Mouse (Mus musculus): ENCODE results near the gene Psmc4. TPM values are rescaled to one million over a fixed set of nuclear protein-coding genes. Genes with fewer than 3 reads are reported as not detected.
A peak's percentile ranks its signal among the peaks of the same experiment; 100 is the strongest.

The Psmc4 gene
- polyA plus RNA-seq, 1 experiment from 2014 or later, result 237 TPM

DNA sequence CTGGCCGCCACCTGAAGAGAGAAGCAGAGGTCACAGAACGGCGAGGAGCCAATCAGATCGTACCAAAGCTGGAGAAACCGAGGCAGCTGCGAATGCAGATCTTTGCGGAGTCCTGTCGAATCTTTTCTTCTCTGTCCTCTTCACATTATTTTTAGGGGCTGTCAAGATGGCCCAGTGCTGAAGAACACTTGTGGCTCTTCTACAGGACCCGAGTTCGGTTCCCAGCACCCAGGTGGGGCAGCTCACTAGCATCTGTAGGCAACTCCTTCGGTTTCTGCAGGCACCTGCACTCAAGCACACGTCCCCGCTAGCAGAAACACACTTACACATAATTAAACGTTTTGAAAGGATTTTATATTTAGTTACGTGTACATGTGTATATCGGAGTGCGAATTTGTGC is 683 bp upstream of the Psmc4 start:
- peak overlapping the region; percentile 42; the same call in 1 of the 2 replicates for H3K4me2 ChIP-seq
- 55% methylated on average over 17 of the region's 17 CpGs for WGBS

GRCm38 (mm10) chr7:28044524-28044923 is 5.4 kb downstream of the Psmc4 start:
- no peak overlapping the region for H3K4me2 ChIP-seq
- no peaks in the 10 kb centered on the region for H3K27me3 ChIP-seq (replicated peaks)
- H3K27ac ChIP-seq (ENCODE audit: poor library complexity, severe bottlenecking), result no peak overlapping the region
- peaks cover 8% of the 10 kb centered on the region for H3K4me1 ChIP-seq (replicated peaks)
- peaks cover 92% of the 10 kb centered on the region for H3K36me3 ChIP-seq
- no peaks in the 10 kb centered on the region for H3K9me3 ChIP-seq (replicated peaks)
- WGBS, result 85% methylated on average over 4 of the region's 4 CpGs
- no peak for ATAC-seq (ENCODE audit: insufficient number of reproducible peaks, low FRiP score)
- 0 out of 2 replicates have a peak overlapping the region, but pooled peaks have one; percentile 20 for H3K9ac ChIP-seq
- H3K4me3 ChIP-seq, result no peak overlapping the region

More for the DNA sequence above, 683 bp upstream of the Psmc4 start:
- H3K36me3 ChIP-seq, result peaks cover 34% of the 10 kb centered on the region
- H3K4me1 ChIP-seq (replicated peaks), result peaks cover 8% of the 10 kb centered on the region
- H3K9me3 ChIP-seq (replicated peaks), result no peaks in the 10 kb centered on the region
- peak overlapping the region; percentile 46; the same call in 1 of the 2 replicates for H3K9ac ChIP-seq
- no peak overlapping the region for H3K4me3 ChIP-seq
- H3K27me3 ChIP-seq (replicated peaks), result peaks cover 3% of the 10 kb centered on the region; the same call in 1 of the 2 replicates
- no peak overlapping the region for H3K27ac ChIP-seq (ENCODE audit: poor library complexity, severe bottlenecking)
- no peak for ATAC-seq (ENCODE audit: insufficient number of reproducible peaks, low FRiP score)

DNA sequence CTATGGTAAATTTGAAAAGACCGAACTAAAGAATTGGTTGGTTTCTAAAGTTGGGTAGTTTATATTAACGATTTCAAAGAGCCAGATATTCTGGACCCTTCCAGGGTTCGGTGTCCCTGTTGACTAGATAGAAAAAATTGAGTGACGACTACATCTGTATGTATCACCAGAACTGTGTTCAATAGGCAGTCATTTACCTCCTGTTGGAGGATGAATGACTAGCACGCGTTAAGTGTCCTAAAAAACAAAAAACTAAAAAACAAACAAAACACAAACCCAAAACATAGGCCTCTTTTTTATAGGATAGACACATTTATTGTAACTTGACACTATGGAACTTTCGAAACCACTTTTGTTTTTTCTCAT is 35.5 kb downstream of the Psmc4 start:
- peaks cover 17% of the 10 kb centered on the region for H3K36me3 ChIP-seq
- no peaks in the 10 kb centered on the region for H3K27me3 ChIP-seq (replicated peaks)
- 25% methylated on average over 7 of the region's 7 CpGs for WGBS
- peak overlapping the region; percentile 97 for H3K4me2 ChIP-seq
- no peak overlapping the region for H3K27ac ChIP-seq (ENCODE audit: poor library complexity, severe bottlenecking)
- H3K4me3 ChIP-seq, result peak overlapping the region; percentile 75
- H3K9ac ChIP-seq, result peak overlapping the region; percentile 90
- ATAC-seq (ENCODE audit: insufficient number of reproducible peaks, low FRiP score), result 0 out of 2 replicates have a peak, but pooled peaks have one; percentile 17
- no peaks in the 10 kb centered on the region for H3K9me3 ChIP-seq (replicated peaks)
- peaks cover 9% of the 10 kb centered on the region for H3K4me1 ChIP-seq (replicated peaks)

- ATAC-seq (ENCODE audit: insufficient number of reproducible peaks, low FRiP score), result peak; percentile 91
- Histone ChIP-seq H3K27ac (ENCODE audit: poor library complexity, severe bottlenecking) (no peak within 1 kb of the TSS), H3K9me3 (replicated peaks) (no peaks in the 10 kb centered on the region), H3K4me3 (peak within 1 kb of the TSS; percentile 75), H3K4me1 (replicated peaks) (peaks cover 9% of the 10 kb centered on the region), H3K36me3 (peaks cover 20% of the 10 kb centered on the region), H3K4me2 (peak within 1 kb of the TSS; percentile 97), H3K9ac (peak within 1 kb of the TSS; percentile 90), H3K27me3 (replicated peaks) (no peaks in the 10 kb centered on the region)
- 2% methylated on average over 47 of the region's 47 CpGs for WGBS
Observed at GRCm38 (mm10) chr7:28013549-28014444, 36.1 kb downstream of the Psmc4 start, which contains the start of gene Zfp850. Gene Zfp850 (minus strand): TSS chr7:28014115.

GRCm38 (mm10) chr7:28010271-28010670 is 39.6 kb downstream of the Psmc4 start:
- Histone ChIP-seq H3K4me3 (no peak overlapping the region), H3K9me3 (replicated peaks) (no peaks in the 10 kb centered on the region), H3K27ac (ENCODE audit: poor library complexity, severe bottlenecking) (no peak overlapping the region), H3K27me3 (replicated peaks) (no peaks in the 10 kb centered on the region), H3K4me1 (replicated peaks) (peaks cover 9% of the 10 kb centered on the region), H3K4me2 (no peak overlapping the region), H3K36me3 (peaks cover 43% of the 10 kb centered on the region), H3K9ac (no peak overlapping the region)
- 95% methylated on average over 3 of the region's 3 CpGs for WGBS
- ATAC-seq (ENCODE audit: insufficient number of reproducible peaks, low FRiP score), result no peak

Other genes with a start within 250 kb of the Psmc4 start
- 1.3 and 1.4 TPM in 2 replicates for gene Zfp626, start 242.9 kb downstream of the Psmc4 start, polyA plus RNA-seq (2016; fragmentation: Nextera tagmentation; extraction: Ambion mirVana)
- 5.6 and 6.6 TPM in 2 replicates for gene Zfp59, start 211.5 kb downstream of the Psmc4 start, polyA plus RNA-seq (2016; fragmentation: Nextera tagmentation; extraction: Ambion mirVana)
- 3.7 and 4.4 TPM in 2 replicates for gene Zfp607a, start 192.6 kb downstream of the Psmc4 start, polyA plus RNA-seq (2016; fragmentation: Nextera tagmentation; extraction: Ambion mirVana)
- gene Zfp974, start 120.6 kb downstream of the Psmc4 start, polyA plus RNA-seq (2016; fragmentation: Nextera tagmentation; extraction: Ambion mirVana), result 8.4 and 8.5 TPM in 2 replicates
- gene Zfp780b, start 70.9 kb downstream of the Psmc4 start, polyA plus RNA-seq (2016; fragmentation: Nextera tagmentation; extraction: Ambion mirVana), result 13.9 TPM in 2 replicates
- 2.1 and 2.8 TPM in 2 replicates for gene Zfp850, start 36.0 kb downstream of the Psmc4 start, polyA plus RNA-seq (2016; fragmentation: Nextera tagmentation; extraction: Ambion mirVana)
- gene Fcgbp, start 21.1 kb upstream of the Psmc4 start, polyA plus RNA-seq (2016; fragmentation: Nextera tagmentation; extraction: Ambion mirVana), result not detected in 2 replicates
- gene 9530053A07Rik, start 79.4 kb upstream of the Psmc4 start, polyA plus RNA-seq (2016; fragmentation: Nextera tagmentation; extraction: Ambion mirVana), result 0.04 and 0.08 TPM in 2 replicates
- gene Fbl, start 119.6 kb upstream of the Psmc4 start, polyA plus RNA-seq (2016; fragmentation: Nextera tagmentation; extraction: Ambion mirVana), result 92.1 TPM in 2 replicates
- 9.1 and 11.4 TPM in 2 replicates for gene Dyrk1b, start 129.4 kb upstream of the Psmc4 start, polyA plus RNA-seq (2016; fragmentation: Nextera tagmentation; extraction: Ambion mirVana)
- gene Eid2, start 217.8 kb upstream of the Psmc4 start, polyA plus RNA-seq (2016; fragmentation: Nextera tagmentation; extraction: Ambion mirVana), result 7.4 and 8.7 TPM in 2 replicates
- gene Eid2b, start 227.6 kb upstream of the Psmc4 start, polyA plus RNA-seq (2016; fragmentation: Nextera tagmentation; extraction: Ambion mirVana), result 8.2 and 8.8 TPM in 2 replicates
- gene Selenov, start 241.1 kb upstream of the Psmc4 start, polyA plus RNA-seq (2016; fragmentation: Nextera tagmentation; extraction: Ambion mirVana), result not detected in 2 replicates